8 mouse cellular contexts compared by ENCODE assay signal in the genomic region with DNA sequence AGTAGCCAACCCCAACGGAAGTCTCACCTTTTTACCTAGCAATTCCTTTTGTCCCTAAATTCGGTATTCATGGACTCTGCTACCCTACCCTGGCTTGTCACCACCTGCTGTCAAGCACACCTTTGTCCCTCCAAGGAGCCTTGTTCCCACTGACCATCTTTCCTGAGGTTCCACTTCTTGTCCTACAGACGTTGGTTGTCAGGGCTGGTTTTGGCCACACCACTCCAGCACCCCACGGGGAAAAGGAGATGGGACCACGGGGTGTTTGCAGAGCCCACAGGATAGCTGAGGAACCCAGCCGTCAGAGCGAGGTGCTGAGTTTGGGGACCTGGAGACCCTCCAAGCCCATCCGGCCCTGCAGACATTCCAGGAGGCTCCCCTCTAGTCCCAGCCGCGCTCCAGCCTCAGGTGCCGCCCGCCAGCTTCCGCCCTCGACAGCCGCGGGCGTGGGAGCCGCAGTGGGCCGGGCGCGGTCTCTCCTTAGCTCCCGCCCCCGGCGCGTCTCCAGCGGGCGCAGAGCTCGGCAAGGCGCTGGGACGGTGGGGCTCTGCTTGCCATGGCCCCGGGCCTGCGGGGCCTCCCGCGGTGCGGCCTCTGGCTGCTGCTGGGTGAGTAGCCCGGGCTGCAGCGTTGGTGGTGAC. TPM values are rescaled to one million over a fixed set of nuclear protein-coding genes. Genes with fewer than 3 reads are reported as not detected.
DNase-seq lines count a peak whose midpoint lies in the region; ATAC-seq and TF ChIP-seq lines count a peak whose summit lies in the region.

Gene Ramp1, plus strand, starts transcription at position 290 of the 641 bp plus-strand sequence.

- intact Hi-C loops in gastrocnemius, postnatal 36 days (cut with DNase I), result loop anchor here (1.0 to 2.0 kb wide), 2 partner anchors 32 to 59 kb away; no protein-coding TSS in a partner anchor

- 4% methylated on average over 35 of the region's 37 CpGs for WGBS in intestine, embryonic 16.5 days
- WGBS in midbrain, embryonic 14.5 days, result 5% methylated on average over 37 of the region's 37 CpGs

- H3K4me2 ChIP-seq in intestine, embryonic 16.5 days (ENCODE audit: low read depth, low read length), result peak within 1 kb of the TSS; percentile 71
- peak within 1 kb of the TSS; percentile 65 for H3K4me2 ChIP-seq in midbrain, embryonic 14.5 days (ENCODE audit: low read length)

- 0 out of 2 replicates have a peak, but pooled peaks cover 8% of the 10 kb centered on the region for H3K27me3 ChIP-seq in intestine, embryonic 16.5 days (replicated peaks; ENCODE audit: control insufficient read depth, insufficient read depth, low read length)
- peaks cover 3% of the 10 kb centered on the region; the same call in 1 of the 2 replicates for H3K27me3 ChIP-seq in midbrain, embryonic 14.5 days (ENCODE audit: control insufficient read depth, insufficient read depth, low read length)
- H3K27me3 ChIP-seq in splenic B cell, adult 2 months (ENCODE audit: control insufficient read depth, insufficient read depth, low read length, poor library complexity, severe bottlenecking), result no peaks in the 10 kb centered on the region

- H3K4me3 ChIP-seq in cortical plate, adult 2 months (ENCODE audit: insufficient read depth, low read length), result peak within 1 kb of the TSS; percentile 82
- H3K4me3 ChIP-seq in intestine, embryonic 16.5 days (ENCODE audit: low read length), result peak within 1 kb of the TSS; percentile 50
- peak within 1 kb of the TSS; percentile 32 for H3K4me3 ChIP-seq in midbrain, embryonic 14.5 days (replicated peaks; ENCODE audit: low read depth, low read length)

- no peaks in the 10 kb centered on the region for H3K9me3 ChIP-seq in intestine, embryonic 16.5 days (ENCODE audit: control insufficient read depth, low read length)
- no peaks in the 10 kb centered on the region for H3K9me3 ChIP-seq in midbrain, embryonic 14.5 days (ENCODE audit: control insufficient read depth, low read length)

- TF ChIP-seq CTCF in cortical plate, adult 2 months (IDR thresholded peaks at IDR 0.05; ENCODE audit: extremely low read depth, insufficient read depth, low read length), result no peak

- no peaks in the 10 kb centered on the region for H3K36me3 ChIP-seq in intestine, embryonic 16.5 days (ENCODE audit: control insufficient read depth, insufficient read depth, low read length)
- H3K36me3 ChIP-seq in midbrain, embryonic 14.5 days (ENCODE audit: control insufficient read depth, insufficient read depth, low read length), result no peaks in the 10 kb centered on the region
- no peaks in the 10 kb centered on the region for H3K36me3 ChIP-seq in splenic B cell, adult 2 months (ENCODE audit: control insufficient read depth, insufficient read depth, low read length, poor library complexity, severe bottlenecking)

- no peak for ATAC-seq in cerebellum, adult (ENCODE audit: insufficient number of reproducible peaks, low FRiP score, low TSS enrichment)
- peak; percentile 66; the same call in 1 of the 2 replicates for ATAC-seq in intestine, embryonic 16.5 days
- ATAC-seq in midbrain, embryonic 14.5 days (ENCODE audit: low FRiP score, low TSS enrichment), result no peak

- TF ChIP-seq POLR2A in cortical plate, adult 2 months (IDR thresholded peaks at IDR 0.05; ENCODE audit: extremely low read depth, insufficient read depth, low read length), result no peak

- H3K27ac ChIP-seq in cortical plate, adult 2 months (ENCODE audit: insufficient read depth, low read length), result peak within 1 kb of the TSS; percentile 74
- H3K27ac ChIP-seq in intestine, embryonic 16.5 days (ENCODE audit: low read length), result no peak within 1 kb of the TSS
- no peak within 1 kb of the TSS for H3K27ac ChIP-seq in midbrain, embryonic 14.5 days (replicated peaks; ENCODE audit: low read depth, low read length)

- DNase-seq in cerebellum, postnatal 36 days, result peak; percentile 6 to 13
- DNase-seq in gastrocnemius, postnatal 36 days, result peak; percentile 47 to 49
- peak; percentile 34 for DNase-seq in liver
- DNase-seq in midbrain, embryonic 14.5 days, result peak; percentile 53
- DNase-seq in splenic B cell, adult 2 months (ENCODE audit: low read depth, low spot score), result peak; percentile 33

- peaks cover 6% of the 10 kb centered on the region; the same call in 1 of the 2 replicates for H3K4me1 ChIP-seq in cortical plate, adult 2 months (ENCODE audit: control insufficient read depth, insufficient read depth, low read length)
- H3K4me1 ChIP-seq in intestine, embryonic 16.5 days (ENCODE audit: control insufficient read depth, insufficient read depth, low read length), result peaks cover 17% of the 10 kb centered on the region
- 0 out of 2 replicates have a peak, but pooled peaks cover 8% of the 10 kb centered on the region for H3K4me1 ChIP-seq in midbrain, embryonic 14.5 days (ENCODE audit: control insufficient read depth, insufficient read depth, low read length)

- H3K9ac ChIP-seq in intestine, embryonic 16.5 days (ENCODE audit: low read depth, low read length), result peak within 1 kb of the TSS; percentile 66
- H3K9ac ChIP-seq in midbrain, embryonic 14.5 days (replicated peaks; ENCODE audit: low read length), result peak within 1 kb of the TSS; percentile 54

RNA-seq across cellular contexts. Expression of gene Ramp1, which starts in this region (rescaled TPM):
- polyA plus RNA-seq in cortical plate, adult 2 months (2012; rRNA removed), result 76.5 and 76.6 TPM in 2 replicates
- 10 to 100 TPM; 21.1 to 23.7 TPM for total RNA-seq in gastrocnemius, postnatal 36 days (2021)
- polyA plus RNA-seq in intestine, embryonic 16.5 days (2015; fragmentation: Nextera tagmentation; extraction: Ambion mirVana), result 11.4 and 11.9 TPM in 2 replicates
- polyA plus RNA-seq in midbrain, embryonic 14.5 days (2014; fragmentation: Nextera tagmentation; extraction: Ambion mirVana), result 2.6 and 7.4 TPM in 2 replicates

Comparison
In these comparisons a context has a peak if more than half of its experiments do, and no peak if none do; other contexts are left out.
1. H3K4me3 ChIP-seq: peak in every context shown above with its lines; median percentile 82 in cortical plate, adult 2 months; 50 in intestine, embryonic 16.5 days; 32 in midbrain, embryonic 14.5 days.